Mouse (Mus musculus): ENCODE measurements around the gene Gm3173. TPM values are rescaled to one million over a fixed set of nuclear protein-coding genes. Genes with fewer than 3 reads are reported as not detected.

Gene Gm3173
- polyA plus RNA-seq (2014; fragmentation: Illumina TruSeq; extraction: RNeasy Lipid Tissue Mini Kit (QIAGEN cat#74804); ENCODE audit: low read depth, low replicate concordance), result not detected

GRCm38 (mm10) chr14:4430692-4431091, at the start of gene Gm3173:
Gm3173 (plus strand) TSS chr14:4430992.

DNA sequence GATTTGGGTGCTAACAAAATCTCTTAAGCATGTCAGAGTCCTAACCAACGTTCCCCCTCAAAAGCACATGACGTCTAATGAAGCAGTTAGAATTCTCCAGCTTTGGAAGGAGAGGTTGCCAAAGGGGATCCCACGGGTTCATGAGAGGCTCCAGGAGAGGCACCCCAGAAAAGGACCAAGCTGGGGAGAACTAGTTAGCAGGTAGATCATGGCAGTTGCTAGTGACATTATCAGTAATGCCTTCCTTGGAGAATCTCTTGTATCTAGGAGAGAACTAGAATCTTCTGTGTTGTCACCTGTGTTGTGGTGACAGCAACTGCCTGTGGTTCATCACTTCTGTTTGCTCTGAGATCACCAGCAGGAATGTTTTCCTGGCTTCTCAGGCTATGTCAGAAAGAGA, 33.6 kb upstream of the Gm3173 start, which contains the start of gene Gm3159:
Gm3159 (plus strand) TSS at position 301 of the 400 bp plus-strand sequence.

GRCm38 (mm10) chr14:4414965-4415835, 15.6 kb upstream of the Gm3173 start, which contains the start of gene Gm3164:
Gm3164 (plus strand) TSS chr14:4415448.

GRCm38 (mm10) chr14:4481445-4481844, 50.7 kb downstream of the Gm3173 start, which contains the start of gene Gm3182:
Gm3182 (plus strand) TSS chr14:4481745.

DNA sequence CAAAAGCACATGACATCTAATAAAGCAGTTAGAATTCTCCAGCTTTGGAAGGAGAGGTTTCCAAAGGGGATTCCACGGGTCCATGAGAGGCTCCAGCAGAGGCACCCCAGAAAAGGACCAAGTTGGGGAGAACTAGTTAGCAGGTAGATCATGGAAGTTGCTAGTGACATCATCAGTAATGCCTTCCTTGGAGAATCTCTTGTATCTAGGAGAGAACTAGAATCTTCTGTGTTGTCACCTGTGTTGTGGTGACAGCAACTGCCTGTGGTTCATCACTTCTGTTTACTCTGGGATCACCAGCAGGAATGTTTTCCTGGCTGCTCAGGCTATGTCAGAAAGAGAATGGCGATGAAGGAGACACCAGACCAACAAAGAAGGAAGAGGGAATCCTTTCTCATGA, 124.3 kb downstream of the Gm3173 start, which contains the start of gene Gm3047:
Gm3047 (plus strand) TSS at position 301 of the 400 bp plus-strand sequence.

Other genes with a start within 250 kb of the Gm3173 start
- gene Gm2974, start 248.4 kb upstream of the Gm3173 start, polyA plus RNA-seq (2014; fragmentation: Illumina TruSeq; extraction: RNeasy Lipid Tissue Mini Kit (QIAGEN cat#74804); ENCODE audit: low read depth, low replicate concordance), result not detected
- gene Gm3138, start 181.4 kb upstream of the Gm3173 start, polyA plus RNA-seq (2014; fragmentation: Illumina TruSeq; extraction: RNeasy Lipid Tissue Mini Kit (QIAGEN cat#74804); ENCODE audit: low read depth, low replicate concordance), result not detected
- gene Gm3149, start 113.7 kb upstream of the Gm3173 start, polyA plus RNA-seq (2014; fragmentation: Illumina TruSeq; extraction: RNeasy Lipid Tissue Mini Kit (QIAGEN cat#74804); ENCODE audit: low read depth, low replicate concordance), result not detected
- gene 2610042L04Rik, start 96.2 kb upstream of the Gm3173 start, polyA plus RNA-seq (2014; fragmentation: Illumina TruSeq; extraction: RNeasy Lipid Tissue Mini Kit (QIAGEN cat#74804); ENCODE audit: low read depth, low replicate concordance), result not detected
- not detected for gene Gm3159, start 33.5 kb upstream of the Gm3173 start, polyA plus RNA-seq (2014; fragmentation: Illumina TruSeq; extraction: RNeasy Lipid Tissue Mini Kit (QIAGEN cat#74804); ENCODE audit: low read depth, low replicate concordance)
- gene Gm3164, start 15.5 kb upstream of the Gm3173 start, polyA plus RNA-seq (2014; fragmentation: Illumina TruSeq; extraction: RNeasy Lipid Tissue Mini Kit (QIAGEN cat#74804); ENCODE audit: low read depth, low replicate concordance), result not detected
- gene Gm3182, start 50.8 kb downstream of the Gm3173 start, polyA plus RNA-seq (2014; fragmentation: Illumina TruSeq; extraction: RNeasy Lipid Tissue Mini Kit (QIAGEN cat#74804); ENCODE audit: low read depth, low replicate concordance), result not detected
- not detected for gene Gm3047, start 124.4 kb downstream of the Gm3173 start, polyA plus RNA-seq (2014; fragmentation: Illumina TruSeq; extraction: RNeasy Lipid Tissue Mini Kit (QIAGEN cat#74804); ENCODE audit: low read depth, low replicate concordance)
- not detected for gene Gm8159, start 201.4 kb downstream of the Gm3173 start, polyA plus RNA-seq (2014; fragmentation: Illumina TruSeq; extraction: RNeasy Lipid Tissue Mini Kit (QIAGEN cat#74804); ENCODE audit: low read depth, low replicate concordance)
- gene Gm3239, start 233.2 kb downstream of the Gm3173 start, polyA plus RNA-seq (2014; fragmentation: Illumina TruSeq; extraction: RNeasy Lipid Tissue Mini Kit (QIAGEN cat#74804); ENCODE audit: low read depth, low replicate concordance), result not detected

Data from heart, adult 10 weeks (tissue).